In genomic region chr5:24709962-24710361, GRCm38 (mm10) we compare ENCODE assay signal across 11 mouse cellular contexts. TPM values are rescaled to one million over a fixed set of nuclear protein-coding genes. Genes with fewer than 3 reads are reported as not detected.
DNase-seq lines count a peak whose midpoint lies in the region; ATAC-seq lines count a peak whose summit lies in the region.
"Had no signal": no experiment of that assay in that cellular context is flagged by ENCODE, and none has a peak within 500 bp of the region (broad histone marks: within the 10 kb centered on the region; RNA-seq: fewer than 3 reads in every experiment).

No protein-coding gene starts in this region.

- H3K27ac ChIP-seq in kidney, embryonic 16.5 days (ENCODE audit: low read length), result 0 out of 2 replicates have a peak overlapping the region, but pooled peaks have one; percentile 25
- H3K27ac ChIP-seq: embryonic facial prominence, embryonic 12.5 days; forebrain, embryonic 15.5 days; neural tube, embryonic 12.5 days had no signal

- H3K36me3 ChIP-seq in kidney, embryonic 16.5 days (ENCODE audit: insufficient read depth, low read length), result peaks cover 82% of the 10 kb centered on the region

- H3K4me2 ChIP-seq in kidney, embryonic 16.5 days (replicated peaks; ENCODE audit: low read depth, low read length), result no peak overlapping the region
- H3K4me2 ChIP-seq: embryonic facial prominence, embryonic 12.5 days; forebrain, embryonic 15.5 days; neural tube, embryonic 12.5 days had no signal

- peak; percentile 24 for DNase-seq in cerebellum, adult 11-12 months
- no peak for DNase-seq in cerebellum, postnatal 36 days
- no peak for DNase-seq in kidney, adult 9 months
- peak; percentile 44 to 53 for DNase-seq in right cerebral cortex, postnatal 10 days (ENCODE audit: low spot score in 2 of 2)
- DNase-seq in right cerebral cortex, postnatal 25 days, result no peak
- no peak for DNase-seq in embryo, embryonic 11 days

- no peak for ATAC-seq in kidney, embryonic 16.5 days (ENCODE audit: low FRiP score, low TSS enrichment)
- ATAC-seq in megakaryocyte progenitor cell, adult 5-6 weeks (replicated peaks; ENCODE audit: poor library complexity), result peak; percentile 56; the same call in 1 of the 2 replicates
- ATAC-seq: forebrain, embryonic 15.5 days had no signal

- H3K27me3 ChIP-seq in kidney, embryonic 16.5 days (ENCODE audit: insufficient read depth, low read length), result no peaks in the 10 kb centered on the region
- H3K27me3 ChIP-seq: embryonic facial prominence, embryonic 12.5 days; forebrain, embryonic 15.5 days; neural tube, embryonic 12.5 days had no signal

- H3K9me3 ChIP-seq in kidney, embryonic 16.5 days (ENCODE audit: low read length), result peaks cover 7% of the 10 kb centered on the region
- H3K9me3 ChIP-seq: forebrain, embryonic 15.5 days had no signal

- no peak overlapping the region for H3K9ac ChIP-seq in kidney, embryonic 16.5 days (replicated peaks; ENCODE audit: low read length)
- H3K9ac ChIP-seq: embryonic facial prominence, embryonic 12.5 days; forebrain, embryonic 15.5 days; neural tube, embryonic 12.5 days had no signal

- H3K4me3 ChIP-seq in kidney, embryonic 16.5 days (ENCODE audit: low read length), result no peak overlapping the region
- H3K4me3 ChIP-seq: embryonic facial prominence, embryonic 12.5 days; forebrain, embryonic 15.5 days; neural tube, embryonic 12.5 days had no signal

- H3K4me1 ChIP-seq in kidney, embryonic 16.5 days (ENCODE audit: insufficient read depth, low read length), result peaks cover 11% of the 10 kb centered on the region
- H3K4me1 ChIP-seq: embryonic facial prominence, embryonic 12.5 days; forebrain, embryonic 15.5 days; neural tube, embryonic 12.5 days had no signal

- WGBS in kidney, embryonic 16.5 days, result 84% methylated on average over 2 of the region's 2 CpGs

RNA-seq across cellular contexts. Expression of gene Wdr86, which starts 20.6 kb away (rescaled TPM):
- polyA plus RNA-seq in kidney, embryonic 16.5 days (2015; fragmentation: Nextera tagmentation; extraction: Ambion mirVana), result 35.4 and 35.9 TPM in 2 replicates
- total RNA-seq in megakaryocyte progenitor cell, adult 5-6 weeks (2015), result 0.07 and 0.64 TPM in 2 replicates
- 0.95 TPM in 1 of 2 replicates, not detected in the other for total RNA-seq in megakaryocyte progenitor cell, adult 5-6 weeks (2017)

RNA-seq across cellular contexts. Expression of gene Nub1, which starts 24.6 kb away (rescaled TPM):
- polyA plus RNA-seq in kidney, embryonic 16.5 days (2015; fragmentation: Nextera tagmentation; extraction: Ambion mirVana), result 39.9 and 43.3 TPM in 2 replicates
- total RNA-seq in megakaryocyte progenitor cell, adult 5-6 weeks (2015), result 21.6 and 26.5 TPM in 2 replicates
- 33.2 and 40.2 TPM in 2 replicates for total RNA-seq in megakaryocyte progenitor cell, adult 5-6 weeks (2017)

RNA-seq across cellular contexts. Expression of gene Crygn, which starts 47.8 kb away (rescaled TPM):
- polyA plus RNA-seq in kidney, embryonic 16.5 days (2015; fragmentation: Nextera tagmentation; extraction: Ambion mirVana), result 1.5 and 3.9 TPM in 2 replicates
- not detected in 2 replicates for total RNA-seq in megakaryocyte progenitor cell, adult 5-6 weeks (2015)
- not detected in 2 replicates for total RNA-seq in megakaryocyte progenitor cell, adult 5-6 weeks (2017)

Comparison
In these comparisons a context has a peak if more than half of its experiments do, and no peak if none do; other contexts are left out.
1. DNase-seq: peak in cerebellum, adult 11-12 months (single experiment) and right cerebral cortex, postnatal 10 days (2 of 2); none in cerebellum, postnatal 36 days (0 of 2), kidney, adult 9 months (single experiment), right cerebral cortex, postnatal 25 days (single experiment) and embryo, embryonic 11 days (single experiment).